Mouse (Mus musculus): ENCODE results near the gene Npr1.
A peak's percentile ranks its signal among the peaks of the same experiment; 100 is the strongest.

The Npr1 gene

GRCm38 (mm10) chr3:90465686-90466310 lies at the start of gene Npr1:
Gene Npr1, minus strand, starts transcription at chr3:90465866.
- no peak for DNase-seq (ENCODE audit: low read depth, low spot score)

GRCm38 (mm10) chr3:90515242-90515641 lies 49.6 kb upstream of the Npr1 start:
- DNase-seq (ENCODE audit: low read depth, low spot score), result no peak

- no peak for DNase-seq (ENCODE audit: low read depth, low spot score)
These were observed 49.0 kb upstream of the Npr1 start for GRCm38 (mm10) chr3:90514691-90515090.

GRCm38 (mm10) chr3:90513796-90514590 lies 48.3 kb upstream of the Npr1 start, which contains the start of the genes S100a1 and S100a13:
Gene S100a1, minus strand, starts transcription at chr3:90514392.
Gene S100a13, plus strand, starts transcription at chr3:90514435.
- no peak for DNase-seq (ENCODE audit: low read depth, low spot score)

- DNase-seq (ENCODE audit: low read depth, low spot score), result no peak
These were observed 47.4 kb upstream of the Npr1 start for GRCm38 (mm10) chr3:90512948-90513642.

GRCm38 (mm10) chr3:90512276-90512675 lies 46.6 kb upstream of the Npr1 start:
- DNase-seq (ENCODE audit: low read depth, low spot score), result no peak

GRCm38 (mm10) chr3:90509747-90510123 lies 44.1 kb upstream of the Npr1 start:
- DNase-seq (ENCODE audit: low read depth, low spot score), result peak; percentile 26

- DNase-seq (ENCODE audit: low read depth, low spot score), result peak; percentile 98
These were observed 43.5 kb upstream of the Npr1 start, which contains the start of gene Chtop for GRCm38 (mm10) chr3:90508950-90509746. Gene Chtop, minus strand, starts transcription at chr3:90509498.

GRCm38 (mm10) chr3:90508287-90508949 lies 42.8 kb upstream of the Npr1 start:
- DNase-seq (ENCODE audit: low read depth, low spot score), result no peak

GRCm38 (mm10) chr3:90506362-90506761 lies 40.7 kb upstream of the Npr1 start:
- no peak for DNase-seq (ENCODE audit: low read depth, low spot score)

- DNase-seq (ENCODE audit: low read depth, low spot score), result no peak
These were observed 39.5 kb upstream of the Npr1 start for GRCm38 (mm10) chr3:90505216-90505615.

- DNase-seq (ENCODE audit: low read depth, low spot score), result no peak
These were observed 37.8 kb upstream of the Npr1 start for GRCm38 (mm10) chr3:90503444-90503843.

- DNase-seq (ENCODE audit: low read depth, low spot score), result no peak
These were observed 31.9 kb upstream of the Npr1 start for GRCm38 (mm10) chr3:90497597-90497996.

GRCm38 (mm10) chr3:90495850-90496525 lies 30.3 kb upstream of the Npr1 start:
- no peak for DNase-seq (ENCODE audit: low read depth, low spot score)

GRCm38 (mm10) chr3:90493831-90494540 lies 28.3 kb upstream of the Npr1 start:
- DNase-seq (ENCODE audit: low read depth, low spot score), result no peak

- no peak for DNase-seq (ENCODE audit: low read depth, low spot score)
These were observed 25.7 kb upstream of the Npr1 start for GRCm38 (mm10) chr3:90491350-90491749.

GRCm38 (mm10) chr3:90490696-90491256 lies 25.1 kb upstream of the Npr1 start, which contains the start of gene Snapin:
Gene Snapin, minus strand, starts transcription at chr3:90491033.
- peak; percentile 89 for DNase-seq (ENCODE audit: low read depth, low spot score)

- DNase-seq (ENCODE audit: low read depth, low spot score), result no peak
These were observed 22.9 kb upstream of the Npr1 start for GRCm38 (mm10) chr3:90488576-90488975.

GRCm38 (mm10) chr3:90486998-90487397 lies 21.3 kb upstream of the Npr1 start:
- no peak for DNase-seq (ENCODE audit: low read depth, low spot score)
